15 mouse cellular contexts compared by ENCODE assay signal in genomic region chr1:66608304-66608703, GRCm38 (mm10).
"Had no signal": no experiment of that assay in that cellular context is flagged by ENCODE, and none has a peak within 500 bp of the region (broad histone marks: within the 10 kb centered on the region; RNA-seq: fewer than 3 reads in every experiment).

No protein-coding gene starts in this region.

- H3K36me3 ChIP-seq: stomach, embryonic 15.5 days had no signal

- H3K9ac ChIP-seq: neural tube, embryonic 15.5 days; stomach, embryonic 15.5 days had no signal

- H3K27ac ChIP-seq: neural tube, embryonic 15.5 days; stomach, embryonic 15.5 days; stomach, postnatal 0 days had no signal

- H3K9me3 ChIP-seq: neural tube, embryonic 15.5 days; stomach, embryonic 15.5 days had no signal

- H3K4me2 ChIP-seq: neural tube, embryonic 15.5 days; stomach, embryonic 15.5 days had no signal

- DNase-seq: retina, postnatal 1 day; right cerebral cortex, adult 18-20 months; right cerebral cortex, postnatal 14 days; right cerebral cortex, postnatal 25 days; right cerebral cortex, postnatal 4 days; spleen, adult 18-20 months; thymus, adult 18-20 months; thymus, adult 2 months; thymus, postnatal 14 days; thymus, postnatal 25 days; thymus, postnatal 36 days; thymus, postnatal 4 days had no signal

- H3K4me1 ChIP-seq: neural tube, embryonic 15.5 days; stomach, embryonic 15.5 days had no signal

- H3K4me3 ChIP-seq: neural tube, embryonic 15.5 days; stomach, embryonic 15.5 days had no signal

- H3K27me3 ChIP-seq: neural tube, embryonic 15.5 days; stomach, embryonic 15.5 days had no signal
